Mouse (Mus musculus) spleen, postnatal 10 days (tissue): ENCODE measurements at regions not wholly inside any gene's neighbourhood (a gene's known extent, or its start where the extent isn't known, plus 50 kb on each side); places are given as distances from the start of the nearest gene placed in this dataset.
A peak's percentile ranks its signal among the peaks of the same experiment; 100 is the strongest.

Experiments used
- DNase-seq, 2 experiments: peaks; one replicate each; pipeline ENCODE4 v3.0.0; 2021 to 2022; ENCODE audit warnings: low spot score in 2 of 2

- no peak for DNase-seq
Observed at GRCm38 (mm10) chr3:50887002-50887401, 337.2 kb upstream of the Noct start.

DNA sequence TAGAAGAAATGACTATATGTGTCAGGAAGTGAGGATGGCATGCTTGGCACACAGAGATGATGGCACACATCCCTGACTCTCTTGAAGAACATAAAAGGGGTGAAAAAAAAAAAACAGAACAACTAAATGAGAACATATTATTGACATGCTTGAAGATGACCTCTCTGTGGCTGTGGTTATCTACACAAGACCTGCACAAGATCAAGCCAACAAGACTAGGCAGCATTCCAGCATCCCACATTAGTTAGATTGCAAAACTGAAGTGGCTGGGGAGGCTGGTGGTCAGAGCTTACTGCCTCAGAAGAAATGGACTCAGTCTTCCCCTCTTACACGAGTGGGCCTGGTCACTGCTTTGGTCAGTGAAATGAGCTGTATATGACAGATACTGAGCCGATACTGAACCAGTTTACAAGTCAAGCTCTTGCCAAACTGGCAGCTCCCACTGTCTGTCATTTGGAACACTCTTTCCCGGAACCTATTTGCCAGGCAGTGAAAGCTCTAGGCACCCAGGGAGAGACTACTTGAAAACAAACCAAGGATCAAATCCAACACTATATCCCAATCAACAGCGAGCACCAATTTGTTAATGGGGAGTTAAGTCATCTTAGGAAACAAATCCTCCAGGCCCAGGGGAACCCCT lies 335.6 kb upstream of the Noct start:
- DNase-seq: no peak

GRCm38 (mm10) chr3:50890537-50890936 lies 333.7 kb upstream of the Noct start:
- DNase-seq: no peak

- no peak for DNase-seq
Observed at GRCm38 (mm10) chr3:50898179-50898578, 326.1 kb upstream of the Noct start.

- DNase-seq: no peak
Observed at GRCm38 (mm10) chr3:50899830-50900350, 324.4 kb upstream of the Noct start.

GRCm38 (mm10) chr3:50900566-50900965 lies 323.7 kb upstream of the Noct start:
- no peak for DNase-seq

- DNase-seq: no peak
Observed at GRCm38 (mm10) chr3:50901321-50901720, 322.9 kb upstream of the Noct start.

DNA sequence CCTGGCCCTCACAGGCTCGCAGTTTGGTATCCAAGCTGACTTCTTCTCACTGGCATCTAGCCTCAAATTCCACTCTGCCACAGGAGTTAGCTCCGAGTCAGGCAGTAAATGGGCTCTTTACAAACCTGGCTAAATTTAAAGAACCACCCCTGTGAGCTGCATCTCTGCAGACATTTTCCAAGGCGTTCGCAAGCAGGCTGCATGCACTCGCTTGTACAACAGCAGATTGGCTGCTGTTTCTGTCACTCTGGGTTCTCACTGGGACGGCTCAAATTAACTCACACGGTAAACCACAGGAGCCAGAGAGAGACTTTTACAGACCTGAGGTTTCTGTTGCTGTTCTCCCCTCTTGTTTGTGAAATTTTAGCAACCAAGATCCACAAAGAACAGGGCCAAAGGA lies 321.3 kb upstream of the Noct start:
- DNase-seq: no peak

GRCm38 (mm10) chr3:50904716-50905116 lies 319.5 kb upstream of the Noct start:
- DNase-seq: no peak

GRCm38 (mm10) chr3:50905274-50905992 lies 318.8 kb upstream of the Noct start:
- no peak for DNase-seq

- peak; percentile 71 to 86 for DNase-seq
Observed at GRCm38 (mm10) chr3:50905993-50906831, 318.0 kb upstream of the Noct start.

DNA sequence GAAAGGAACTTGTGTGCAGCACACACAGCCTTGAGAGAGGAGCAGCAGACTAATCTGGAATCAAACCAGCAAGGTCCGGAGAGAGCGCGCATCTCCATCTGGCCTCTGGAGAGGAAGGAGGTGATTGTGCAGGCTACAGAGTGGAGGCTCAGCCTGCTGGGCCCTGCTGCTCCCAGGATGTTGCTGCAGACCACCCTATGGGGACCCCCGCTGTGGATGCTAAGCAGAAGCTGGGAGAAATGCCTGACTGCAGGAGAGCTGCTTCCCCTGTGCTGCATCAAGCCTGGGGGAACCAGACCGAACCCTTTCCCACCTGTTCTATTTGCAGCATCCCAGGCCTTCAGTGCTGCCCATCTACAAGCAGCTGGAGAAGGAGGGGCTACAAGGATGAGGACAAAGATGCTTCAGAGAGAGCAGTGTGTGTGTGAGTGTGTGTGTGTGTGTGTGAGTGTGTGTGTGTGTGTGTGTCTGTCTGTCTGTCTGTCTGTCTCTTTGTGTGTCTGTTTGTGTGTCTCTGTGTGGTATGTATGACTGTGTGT lies 311.2 kb upstream of the Noct start:
- DNase-seq: no peak

GRCm38 (mm10) chr3:50914866-50915365 lies 309.3 kb upstream of the Noct start:
- DNase-seq: no peak

- DNase-seq: no peak
Observed at GRCm38 (mm10) chr3:50916305-50916854, 307.9 kb upstream of the Noct start.

- no peak for DNase-seq
Observed at GRCm38 (mm10) chr3:50922347-50922746, 301.9 kb upstream of the Noct start.

DNA sequence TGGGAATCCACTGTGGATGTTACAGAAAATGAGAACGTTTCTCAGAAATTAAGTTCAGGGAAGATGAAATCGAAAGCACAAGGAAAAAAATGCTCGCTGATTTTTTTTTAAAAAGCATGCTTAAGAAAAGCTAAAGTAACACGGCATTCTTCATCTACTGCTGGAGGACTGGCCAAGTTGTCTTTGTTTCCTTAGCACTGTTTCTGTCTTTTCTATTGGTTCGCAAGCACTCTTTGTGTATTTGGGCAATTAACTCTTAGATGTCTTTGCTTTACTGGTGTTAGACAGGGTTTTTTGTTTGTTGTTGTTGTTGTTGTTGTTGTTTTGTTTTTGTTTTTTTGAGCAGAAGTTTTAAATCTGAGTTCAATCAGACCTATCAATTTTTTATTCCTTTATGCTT lies 301.4 kb upstream of the Noct start:
- DNase-seq: no peak

DNA sequence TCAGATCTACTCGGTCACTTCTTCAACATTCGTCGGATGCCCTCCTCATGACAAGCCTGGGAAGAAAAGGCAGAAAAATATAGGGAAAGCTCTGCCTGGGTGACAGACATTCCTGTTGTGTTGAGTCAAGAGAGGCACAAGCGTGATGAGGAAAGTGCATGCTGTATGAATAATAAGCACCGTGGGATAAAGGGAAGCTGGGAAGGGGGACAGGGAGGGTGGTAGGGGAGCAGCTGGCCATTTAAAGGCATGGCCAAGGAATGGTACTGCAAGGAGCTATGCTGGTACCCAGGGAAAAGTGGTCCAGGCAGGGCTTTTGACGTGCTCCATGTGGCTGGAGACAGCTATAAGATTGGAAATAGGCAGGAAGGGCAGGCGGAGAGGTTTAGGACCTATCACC lies 300.9 kb upstream of the Noct start:
- DNase-seq: no peak

DNA sequence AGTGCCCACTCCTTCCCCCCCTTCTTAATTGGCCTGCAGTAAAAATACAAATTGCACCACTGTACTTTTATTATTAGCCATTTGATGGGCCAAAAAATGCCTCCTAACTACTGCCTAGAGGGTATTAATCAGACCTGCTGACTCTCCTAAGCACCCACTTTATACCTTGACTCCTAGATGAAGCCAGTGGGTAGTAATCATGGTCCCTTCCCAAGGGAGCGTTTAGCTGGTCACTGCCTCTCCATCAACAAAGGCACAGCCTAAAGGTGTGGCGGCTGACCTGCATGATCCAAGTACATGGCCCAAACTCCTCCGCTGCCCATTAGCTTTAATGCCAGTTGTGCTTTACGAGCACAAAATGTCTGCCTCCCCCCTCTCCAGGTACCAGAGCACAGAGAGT lies 296.9 kb upstream of the Noct start:
- DNase-seq: no peak

DNA sequence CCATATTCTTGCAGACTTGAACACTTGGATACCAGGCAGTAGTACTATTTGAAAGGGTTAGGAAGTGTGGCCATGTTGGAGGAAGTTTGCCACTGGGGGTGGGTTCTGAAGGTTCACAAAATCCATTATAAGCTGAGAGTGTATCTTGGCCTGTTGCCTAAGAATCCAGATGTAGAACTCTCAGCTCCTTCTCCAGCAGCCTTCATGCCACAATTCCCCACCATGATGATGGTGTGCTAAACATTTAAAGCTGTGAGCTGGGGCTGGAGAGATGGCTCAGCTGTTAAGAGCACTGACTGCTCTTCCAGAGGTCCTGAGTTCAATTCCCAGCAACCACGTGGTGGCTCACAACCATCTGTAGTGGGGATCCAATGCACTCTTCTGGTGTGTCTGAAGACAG lies 295.2 kb upstream of the Noct start:
- DNase-seq: no peak

- DNase-seq: no peak
Observed at GRCm38 (mm10) chr3:50932397-50933089, 291.7 kb upstream of the Noct start.

- no peak for DNase-seq
Observed at GRCm38 (mm10) chr3:50933090-50933443, 291.2 kb upstream of the Noct start.
